Mouse (Mus musculus) MEL (cell line): Measurements from ENCODE around the gene Slco2a1. TPM values are rescaled to one million over a fixed set of nuclear protein-coding genes. Genes with fewer than 3 reads are reported as not detected.

Experiments
- DNase-seq: peaks from one replicate; pipeline ENCODE4 v3.0.0; 2011; ENCODE audit warnings: low read depth, low spot score
- H3K27ac ChIP-seq: 2 replicates; pipeline ENCODE4 v1.5.1; 2012; ENCODE audit warnings: low read depth, mild to moderate bottlenecking, control low read depth, low read length, moderate library complexity; ENCODE audit not compliant: control insufficient read depth
- H3K27me3 ChIP-seq, 2 experiments: fragments of 150-350 bp in 1 of 2; sonication (generic) in 1 of 2; 2 replicates each; pipeline ENCODE4 v1.6.1; 2012; ENCODE audit warnings: low read length in 2 of 2, mild to moderate bottlenecking in 2 of 2, improper control_type of control experiment in 1 of 2, moderate library complexity in 1 of 2; ENCODE audit not compliant: insufficient read depth in 2 of 2, control insufficient read depth in 1 of 2
- H3K36me3 ChIP-seq, 2 experiments: 2 replicates each; pipeline ENCODE4 v1.6.1; 2012 to 2014; ENCODE audit warnings: low read length in 2 of 2, improper control_type of control experiment in 1 of 2, inconsistent platforms in 1 of 2, mild to moderate bottlenecking in 1 of 2; ENCODE audit not compliant: insufficient read depth in 2 of 2, control insufficient read depth in 1 of 2
- H3K4me1 ChIP-seq, 2 experiments: fragments of 150-350 bp in 1 of 2; sonication (generic) in 1 of 2; 2 replicates each; pipeline ENCODE4 v1.6.1; 2012; ENCODE audit warnings: low read length in 2 of 2, improper control_type of control experiment in 1 of 2, mild to moderate bottlenecking in 1 of 2; ENCODE audit not compliant: insufficient read depth in 2 of 2, control insufficient read depth in 1 of 2
- H3K4me3 ChIP-seq, 2 experiments: fragments of 150-350 bp in 1 of 2; sonication (generic) in 1 of 2; 2 replicates each; pipeline ENCODE4 v1.5.1; 2012; ENCODE audit warnings: low read depth in 2 of 2, low read length in 2 of 2, mild to moderate bottlenecking in 2 of 2, moderate library complexity in 2 of 2, control low read depth in 1 of 2, improper control_type of control experiment in 1 of 2; ENCODE audit not compliant: control insufficient read depth in 1 of 2, insufficient read depth in 1 of 2
- H3K79me2 ChIP-seq: 2 replicates; pipeline ENCODE4 v1.6.1; 2012; ENCODE audit warnings: mild to moderate bottlenecking, low read length, moderate library complexity; ENCODE audit not compliant: control insufficient read depth, poor library complexity, insufficient read depth
- H3K9ac ChIP-seq: 2 replicates; pipeline ENCODE4 v1.6.1; 2012; ENCODE audit warnings: low read depth, mild to moderate bottlenecking, control low read depth, low read length, moderate library complexity; ENCODE audit not compliant: control insufficient read depth, poor library complexity, severe bottlenecking
- H3K9me3 ChIP-seq: fragments of 150-350 bp; sonication (generic); replicated peaks from 2 replicates; pipeline ENCODE4 v1.6.1; 2012; ENCODE audit warnings: mild to moderate bottlenecking, low read length, improper control_type of control experiment, moderate library complexity; ENCODE audit not compliant: insufficient read depth
- BHLHE40 ChIP-seq: IDR thresholded peaks from 2 replicates; pipeline ENCODE4 v1.6.1; 2012; ENCODE audit warnings: low read depth, mild to moderate bottlenecking, inconsistent platforms, low read length, improper control_type of control experiment, borderline replicate concordance
- E2F4 ChIP-seq: IDR thresholded peaks from 2 replicates; pipeline ENCODE4 v1.6.1; 2011; ENCODE audit warnings: low read depth, low read length, improper control_type of control experiment, borderline replicate concordance
- ELF1 ChIP-seq: IDR thresholded peaks from 2 replicates; pipeline ENCODE4 v1.6.1; 2014; ENCODE audit warnings: low read depth, mild to moderate bottlenecking, inconsistent platforms, low read length, improper control_type of control experiment, moderate library complexity
- EP300 ChIP-seq, 2 experiments: IDR thresholded peaks; 2 replicates each; pipeline ENCODE4 v1.6.1; 2011; ENCODE audit warnings: improper control_type of control experiment in 2 of 2, low read length in 2 of 2, low read depth in 1 of 2, mild to moderate bottlenecking in 1 of 2
- ETS1 ChIP-seq: IDR thresholded peaks from 2 replicates; pipeline ENCODE4 v1.6.1; 2012; ENCODE audit warnings: low read depth, mild to moderate bottlenecking, inconsistent platforms, low read length, improper control_type of control experiment, moderate library complexity
- HCFC1 ChIP-seq: IDR thresholded peaks from 2 replicates; pipeline ENCODE4 v1.6.1; 2012; ENCODE audit warnings: low read depth, mild to moderate bottlenecking, inconsistent platforms, low read length, improper control_type of control experiment, moderate library complexity
- JUND ChIP-seq: IDR thresholded peaks from 2 replicates; pipeline ENCODE4 v1.6.1; 2011; ENCODE audit warnings: low read depth, mild to moderate bottlenecking, improper control_type of control experiment, low read length
- KAT2A ChIP-seq: conservative IDR thresholded peaks from 2 replicates; pipeline ENCODE4 v1.6.1; 2012; ENCODE audit warnings: low read depth, low read length, improper control_type of control experiment, inconsistent platforms
- MAFK ChIP-seq: IDR thresholded peaks from 2 replicates; pipeline ENCODE4 v1.6.1; 2011; ENCODE audit warnings: low read depth, mild to moderate bottlenecking, low read length, improper control_type of control experiment, borderline replicate concordance
- MAX ChIP-seq: IDR thresholded peaks from 2 replicates; pipeline ENCODE4 v1.6.1; 2011; ENCODE audit warnings: low read length, improper control_type of control experiment
- MAZ ChIP-seq: IDR thresholded peaks from 2 replicates; pipeline ENCODE4 v1.6.1; 2012; ENCODE audit warnings: low read depth, mild to moderate bottlenecking, inconsistent platforms, low read length, improper control_type of control experiment
- MEF2A ChIP-seq: IDR thresholded peaks from 2 replicates; pipeline ENCODE4 v1.6.1; 2014; ENCODE audit warnings: low read depth, mild to moderate bottlenecking, inconsistent platforms, low read length, improper control_type of control experiment; ENCODE audit not compliant: poor library complexity, insufficient replicate concordance, severe bottlenecking; ENCODE audit errors: extremely low read depth
- MXI1 ChIP-seq: IDR thresholded peaks from 2 replicates; pipeline ENCODE4 v1.6.1; 2011; ENCODE audit warnings: mild to moderate bottlenecking, low read depth, low read length, improper control_type of control experiment
- MYB ChIP-seq: IDR thresholded peaks from 2 replicates; pipeline ENCODE4 v1.6.1; 2011; ENCODE audit warnings: mild to moderate bottlenecking, low read depth, low read length, improper control_type of control experiment
- MYC ChIP-seq: IDR thresholded peaks from 2 replicates; pipeline ENCODE4 v1.6.1; 2011; ENCODE audit warnings: low read depth, mild to moderate bottlenecking, low read length, improper control_type of control experiment, moderate library complexity
- NELFE ChIP-seq: IDR thresholded peaks from 2 replicates; pipeline ENCODE4 v1.6.1; 2011; ENCODE audit warnings: low read depth, low read length, improper control_type of control experiment
- POLR2AphosphoS2 ChIP-seq: IDR thresholded peaks from 2 replicates; pipeline ENCODE4 v1.6.1; 2011; ENCODE audit warnings: low read length, improper control_type of control experiment
- RAD21 ChIP-seq: IDR thresholded peaks from 2 replicates; pipeline ENCODE4 v1.6.1; 2011; ENCODE audit warnings: mild to moderate bottlenecking, low read depth, low read length, improper control_type of control experiment
- RCOR1 ChIP-seq: IDR thresholded peaks from 2 replicates; pipeline ENCODE4 v1.6.1; 2012; ENCODE audit warnings: low read depth, mild to moderate bottlenecking, inconsistent platforms, low read length, improper control_type of control experiment
- SIN3A ChIP-seq: IDR thresholded peaks from 2 replicates; pipeline ENCODE4 v1.6.1; 2012; ENCODE audit warnings: low read length, improper control_type of control experiment, inconsistent platforms
- TAL1 ChIP-seq: IDR thresholded peaks from 2 replicates; pipeline ENCODE4 v1.6.1; 2012; ENCODE audit warnings: mild to moderate bottlenecking, inconsistent platforms, low read length, moderate library complexity, mixed read lengths
- TBP ChIP-seq: IDR thresholded peaks from 2 replicates; pipeline ENCODE4 v1.8.0; 2011; ENCODE audit warnings: low read depth, low read length, improper control_type of control experiment
- TCF12 ChIP-seq: IDR thresholded peaks from 2 replicates; pipeline ENCODE4 v1.6.1; 2014; ENCODE audit warnings: low read depth, mild to moderate bottlenecking, inconsistent platforms, low read length, improper control_type of control experiment, moderate library complexity
- ZC3H11A ChIP-seq: IDR thresholded peaks from 2 replicates; pipeline ENCODE4 v1.6.1; 2012; ENCODE audit warnings: low read depth, mild to moderate bottlenecking, inconsistent platforms, low read length, improper control_type of control experiment
- ZKSCAN1 ChIP-seq: IDR thresholded peaks from 2 replicates; pipeline ENCODE4 v1.6.1; 2012; ENCODE audit warnings: low read depth, mild to moderate bottlenecking, inconsistent platforms, low read length, improper control_type of control experiment, moderate library complexity
- ZMIZ1 ChIP-seq: IDR thresholded peaks from 2 replicates; pipeline ENCODE4 v1.6.1; 2012; ENCODE audit warnings: low read depth, mild to moderate bottlenecking, inconsistent platforms, low read length, improper control_type of control experiment, moderate library complexity
- ZNF384 ChIP-seq: IDR thresholded peaks from 2 replicates; pipeline ENCODE4 v1.6.1; 2012; ENCODE audit warnings: low read depth, mild to moderate bottlenecking, inconsistent platforms, low read length, improper control_type of control experiment
- polyA plus RNA-seq, 2 experiments: library from polyadenylated mRNA; stranded (reverse) in 1 of 2; unstranded in 1 of 2; fragments of >175 nt in 1 of 2; fragments of >200 nt in 1 of 2; gene quantifications; 2 replicates each; pipeline versions ENCODE4 v1.2.1 to v1.2.4; 2012; ENCODE audit warnings: low replicate concordance in 2 of 2, low read depth in 1 of 2; ENCODE audit not compliant: insufficient read length in 2 of 2, insufficient read depth in 1 of 2, missing spikeins in 1 of 2
- total RNA-seq: library from RNA; depleted of rRNA; stranded (reverse); fragments of 300-350 nt; gene quantifications from 2 replicates; pipeline ENCODE4 v1.2.3, GENCODE M21; 2012

Slco2a1 gene
- total and polyA plus RNA-seq, 3 experiments: 0.01 TPM; not detected in 2

DNA sequence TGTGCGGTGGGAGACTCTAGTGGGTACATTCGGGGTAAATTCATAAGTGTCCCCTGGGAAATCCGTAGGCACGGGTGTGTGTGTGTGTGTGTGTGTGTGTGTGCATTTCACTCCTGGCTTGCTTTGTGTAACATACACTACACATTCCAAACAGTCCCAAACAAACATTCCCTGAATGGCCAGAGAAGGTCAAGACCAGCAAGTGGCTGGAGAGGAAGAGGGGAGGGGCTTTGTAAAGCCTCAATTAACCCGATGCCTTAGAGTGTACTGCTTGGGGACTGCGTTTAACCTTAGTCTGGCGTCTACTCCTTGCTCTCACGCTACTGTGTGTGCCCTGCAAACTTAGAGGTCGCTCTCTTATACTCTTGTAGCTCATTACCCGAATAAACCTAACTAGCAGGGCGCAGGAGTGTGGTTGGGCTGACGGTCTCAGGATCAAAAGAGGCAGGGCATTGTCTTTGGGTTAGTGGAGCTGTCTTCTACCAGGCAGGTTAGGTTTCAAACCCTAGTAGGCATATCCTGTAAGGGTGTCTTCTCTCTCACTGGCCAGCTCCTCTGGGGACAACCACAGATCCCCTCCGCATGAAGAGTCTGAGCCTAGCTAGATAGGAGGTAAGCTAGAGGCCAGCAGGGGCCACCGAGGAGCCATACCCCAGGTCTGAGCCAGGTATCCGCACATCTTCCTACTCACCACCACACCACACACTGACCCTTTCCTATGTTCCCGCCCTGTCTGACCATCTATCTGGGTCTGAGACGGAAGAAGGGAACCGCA lies 122.4 kb downstream of the Slco2a1 start:
- H3K36me3 ChIP-seq: no peaks in the 10 kb centered on the region
- H3K9ac ChIP-seq: no peak overlapping the region
- no peaks in the 10 kb centered on the region for H3K9me3 ChIP-seq
- H3K4me3 ChIP-seq: no peak overlapping the region
- H3K27me3 ChIP-seq: no peaks in the 10 kb centered on the region
- TF ChIP-seq ELF1: no peak
- no peak for TF ChIP-seq MAFK
- TF ChIP-seq JUND: no peak
- no peak for TF ChIP-seq E2F4
- no peak for TF ChIP-seq RCOR1
- TF ChIP-seq ZMIZ1: no peak
- no peak for TF ChIP-seq MYB
- TF ChIP-seq MYC: no peak
- TF ChIP-seq ZNF384: no peak
- TF ChIP-seq BHLHE40: no peak
- no peak for TF ChIP-seq TBP
- no peak for TF ChIP-seq POLR2AphosphoS2
- TF ChIP-seq EP300 (IDR thresholded peaks at IDR 0.05; ENCODE audit: low read depth in 1 of 2, low read length in 2 of 2): no peak
- no peak for TF ChIP-seq HCFC1
- no peak for TF ChIP-seq ETS1
- TF ChIP-seq MAX: no peak
- TF ChIP-seq NELFE: no peak
- TF ChIP-seq MAZ: no peak
- H3K4me1 ChIP-seq: no peaks in the 10 kb centered on the region
- no peak overlapping the region for H3K27ac ChIP-seq
- H3K79me2 ChIP-seq: no peaks in the 10 kb centered on the region
- no peak for DNase-seq

- DNase-seq: no peak
- H3K4me3 ChIP-seq: no peak within 1 kb of the TSS
- H3K27ac ChIP-seq: no peak within 1 kb of the TSS
- no peaks in the 10 kb centered on the region for H3K79me2 ChIP-seq
- H3K4me1 ChIP-seq: no peaks in the 10 kb centered on the region
- H3K27me3 ChIP-seq: no peaks in the 10 kb centered on the region
- H3K9me3 ChIP-seq: no peaks in the 10 kb centered on the region
- no peak within 1 kb of the TSS for H3K9ac ChIP-seq
- no peak for TF ChIP-seq MXI1
- TF ChIP-seq BHLHE40: no peak
- TF ChIP-seq MAZ: no peak
- no peak for TF ChIP-seq ZMIZ1
- TF ChIP-seq TCF12: no peak
- no peak for TF ChIP-seq MYB
- no peak for TF ChIP-seq MAFK
- TF ChIP-seq KAT2A: no peak
- no peak for TF ChIP-seq TAL1
- no peak for TF ChIP-seq RAD21
- no peak for TF ChIP-seq EP300 (IDR thresholded peaks at IDR 0.05; ENCODE audit: low read depth in 1 of 2, low read length in 2 of 2)
- TF ChIP-seq MEF2A: no peak
- no peak for TF ChIP-seq ZKSCAN1
- TF ChIP-seq POLR2AphosphoS2: no peak
- no peak for TF ChIP-seq E2F4
- TF ChIP-seq SIN3A: no peak
- TF ChIP-seq ZC3H11A: no peak
- TF ChIP-seq MYC: no peak
- H3K36me3 ChIP-seq: no peaks in the 10 kb centered on the region
Observed at GRCm38 (mm10) chr9:103111621-103112470, 123.3 kb downstream of the Slco2a1 start, which contains the start of gene Rab6b. Gene Rab6b, plus strand, starts transcription at chr9:103111787.
